Mouse (Mus musculus): Measurements from ENCODE around the gene Krt17.
"Not testable (repeated sequence)": the region's sequence is repeated elsewhere in the genome, so short reads cannot be mapped to it uniquely, and the experiment has no call there.

- not testable (repeated sequence) for TF ChIP-seq GATA1 (IDR thresholded peaks at IDR 0.05; ENCODE audit: borderline replicate concordance, low read length); FLI1 (IDR thresholded peaks at IDR 0.05; ENCODE audit: low read length)
These were observed 14.4 kb downstream of the Krt17 start for GRCm38 (mm10) chr11:100246471-100246870.

All from megakaryocyte, embryonic 14.5 days (primary cell).